In the genomic region with DNA sequence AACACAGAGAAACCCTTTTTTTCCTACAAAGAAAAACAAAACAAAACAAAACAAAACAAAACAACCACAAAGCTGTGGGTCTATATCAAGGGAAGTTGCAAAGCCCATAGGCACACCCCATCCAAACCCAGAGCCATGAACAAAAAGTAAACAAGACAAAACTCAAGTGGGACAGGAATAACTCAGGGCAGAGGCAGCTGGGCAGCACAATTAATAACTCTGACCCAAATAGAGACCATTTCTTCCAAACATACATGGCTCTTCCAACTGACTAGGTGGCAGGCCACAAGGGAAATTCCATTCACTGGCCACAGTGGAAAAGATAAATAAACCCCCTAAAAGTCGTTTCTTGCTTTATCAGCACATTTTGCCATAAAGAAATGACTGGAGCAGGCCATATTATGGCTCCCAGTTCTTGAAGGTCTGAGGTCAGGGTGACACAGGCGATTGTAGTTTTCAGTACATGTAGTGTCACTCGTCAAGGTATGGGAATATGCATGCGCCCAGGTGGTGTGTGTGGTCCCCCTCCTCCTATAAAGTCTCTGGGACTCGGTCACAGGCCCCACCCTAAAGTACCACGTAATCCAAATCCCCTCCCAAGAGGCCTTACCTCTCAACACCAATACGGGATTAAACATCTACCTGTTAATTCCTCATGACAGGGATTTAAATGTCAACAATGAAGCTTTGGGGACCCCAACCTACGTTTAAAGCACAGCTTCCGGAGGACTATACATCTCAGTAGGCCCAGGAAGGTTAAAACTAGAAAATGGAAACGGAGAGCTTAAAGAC, we compare ENCODE assay signal across 17 mouse cellular contexts. TPM values are rescaled to one million over a fixed set of nuclear protein-coding genes. Genes with fewer than 3 reads are reported as not detected.
A peak's percentile ranks its signal among the peaks of the same experiment; 100 is the strongest.
DNase-seq lines count a peak whose midpoint lies in the region; ATAC-seq and TF ChIP-seq lines count a peak whose summit lies in the region.
"Had no signal": no experiment of that assay in that cellular context is flagged by ENCODE, and none has a peak within 500 bp of the region (broad histone marks: within the 10 kb centered on the region; RNA-seq: fewer than 3 reads in every experiment).

No protein-coding gene starts in this region.

- H3K36me3 ChIP-seq in heart, adult 2 months (ENCODE audit: control insufficient read depth, insufficient read depth, low read length): peaks cover 25% of the 10 kb centered on the region
- H3K36me3 ChIP-seq in kidney, postnatal 0 days (ENCODE audit: insufficient read depth, low read length): 0 out of 2 replicates have a peak, but pooled peaks cover 4% of the 10 kb centered on the region
- H3K36me3 ChIP-seq in heart, postnatal 0 days (replicated peaks; ENCODE audit: control insufficient read depth, insufficient read depth, low read length): peaks cover 45% of the 10 kb centered on the region

- H3K27ac ChIP-seq in heart, adult 2 months: peak overlapping the region; percentile 87
- 0 out of 2 replicates have a peak overlapping the region, but pooled peaks have one; percentile 3 for H3K27ac ChIP-seq in kidney, postnatal 0 days
- H3K27ac ChIP-seq in heart, postnatal 0 days (ENCODE audit: low read depth): peak overlapping the region; percentile 87
- H3K27ac ChIP-seq: liver, embryonic 15.5 days; neural tube, embryonic 12.5 days had no signal

- 52% methylated on average over 10 of the region's 10 CpGs for whole genome bisulfite sequencing in heart, adult 2 months
- WGBS in kidney, postnatal 0 days: 75% methylated on average over 10 of the region's 10 CpGs
- WGBS in heart, postnatal 0 days: 53% methylated on average over 10 of the region's 10 CpGs

- no peaks in the 10 kb centered on the region for H3K9me3 ChIP-seq in kidney, postnatal 0 days (replicated peaks; ENCODE audit: low read length)
- no peaks in the 10 kb centered on the region for H3K9me3 ChIP-seq in heart, postnatal 0 days (replicated peaks; ENCODE audit: control insufficient read depth, low read length)
- H3K9me3 ChIP-seq: liver, embryonic 15.5 days; neural tube, embryonic 12.5 days had no signal

- no peak overlapping the region for H3K4me2 ChIP-seq in kidney, postnatal 0 days (ENCODE audit: low read length)
- peak overlapping the region; percentile 14 for H3K4me2 ChIP-seq in heart, postnatal 0 days (ENCODE audit: low read depth, low read length)
- H3K4me2 ChIP-seq: liver, embryonic 15.5 days; neural tube, embryonic 12.5 days had no signal

- peaks cover 3% of the 10 kb centered on the region; the same call in 1 of the 2 replicates for H3K79me2 ChIP-seq in heart, adult 2 months (replicated peaks; ENCODE audit: control insufficient read depth, insufficient read depth, low read length)

- intact Hi-C loops in heart, adult 2 months (cut with DNase I): loop anchor here (2.0 kb wide), 1 partner anchor 30 kb away; no protein-coding TSS in a partner anchor

- no peak overlapping the region for H3K9ac ChIP-seq in heart, adult 2 months (ENCODE audit: low read depth, low read length)
- no peak overlapping the region for H3K9ac ChIP-seq in kidney, postnatal 0 days (ENCODE audit: low read depth, low read length)
- H3K9ac ChIP-seq in heart, postnatal 0 days (replicated peaks; ENCODE audit: low read depth, low read length): no peak overlapping the region
- H3K9ac ChIP-seq: liver, embryonic 15.5 days; neural tube, embryonic 12.5 days had no signal

- no peak overlapping the region for H3K4me3 ChIP-seq in heart, adult 2 months
- no peak overlapping the region for H3K4me3 ChIP-seq in kidney, postnatal 0 days (replicated peaks; ENCODE audit: low read depth, low read length)
- no peak overlapping the region for H3K4me3 ChIP-seq in heart, postnatal 0 days (ENCODE audit: low read depth, low read length)
- H3K4me3 ChIP-seq: liver, embryonic 15.5 days; neural tube, embryonic 12.5 days had no signal

- peaks cover 42% of the 10 kb centered on the region for H3K4me1 ChIP-seq in heart, adult 2 months (ENCODE audit: control insufficient read depth, insufficient read depth, low read length)
- peaks cover 15% of the 10 kb centered on the region; the same call in 1 of the 2 replicates for H3K4me1 ChIP-seq in kidney, postnatal 0 days (replicated peaks; ENCODE audit: insufficient read depth, low read length)
- H3K4me1 ChIP-seq in heart, postnatal 0 days (ENCODE audit: control insufficient read depth, insufficient read depth): peaks cover 67% of the 10 kb centered on the region

- no peaks in the 10 kb centered on the region for H3K27me3 ChIP-seq in heart, adult 2 months (ENCODE audit: control insufficient read depth, insufficient read depth, low read length)
- H3K27me3 ChIP-seq in kidney, postnatal 0 days (ENCODE audit: insufficient read depth, low read length): no peaks in the 10 kb centered on the region
- no peaks in the 10 kb centered on the region for H3K27me3 ChIP-seq in heart, postnatal 0 days (ENCODE audit: control insufficient read depth, insufficient read depth, low read length)
- H3K27me3 ChIP-seq: liver, embryonic 15.5 days; neural tube, embryonic 12.5 days had no signal

- no peak for DNase-seq in heart, adult 2 months
- no peak for DNase-seq in heart, adult 9 months (ENCODE audit: low spot score in 2 of 2)
- DNase-seq in kidney, postnatal 0 days (ENCODE audit: low spot score): no peak
- DNase-seq in kidney, postnatal 36 days: no peak
- peak; percentile 36 for DNase-seq in Muller cell, postnatal 12 days (ENCODE audit: inconsistent ontology term)
- no peak for DNase-seq in heart, postnatal 0 days (ENCODE audit: low spot score)
- no peak for DNase-seq in urinary bladder, postnatal 14 days (ENCODE audit: low spot score)
- DNase-seq: B cell, adult 2 months; cerebellum, adult 11-12 months; kidney, adult 11 months; kidney, postnatal 4 days; thymus, adult 2 months had no signal

- TF ChIP-seq EP300 in heart, adult 2 months (IDR thresholded peaks at IDR 0.05; ENCODE audit: insufficient read depth, low read depth, low read length): no peak
- no peak for TF ChIP-seq EP300 in heart, postnatal 0 days (IDR thresholded peaks at IDR 0.05; ENCODE audit: low read depth)

- no peak for TF ChIP-seq POLR2A in heart, adult 2 months (IDR thresholded peaks at IDR 0.05; ENCODE audit: insufficient read depth, low read depth, low read length)

- TF ChIP-seq CTCF in heart, adult 2 months (IDR thresholded peaks at IDR 0.05): no peak
- TF ChIP-seq CTCF in kidney, postnatal 0 days (IDR thresholded peaks at IDR 0.05; ENCODE audit: low read depth): no peak
- TF ChIP-seq CTCF in heart, postnatal 0 days (IDR thresholded peaks at IDR 0.05; ENCODE audit: low read depth): no peak

- no peak for ATAC-seq in kidney, postnatal 0 days (replicated peaks; ENCODE audit: low FRiP score, low read depth)
- ATAC-seq in heart, postnatal 0 days (ENCODE audit: insufficient read depth, low read depth): no peak
- ATAC-seq in inflammation-experienced regulatory T-cells, adult 6 months: no peak
- ATAC-seq: forebrain, embryonic 14.5 days; midbrain, embryonic 16.5 days had no signal

RNA-seq across cellular contexts. Expression of gene Igf2r, which starts 8.9 kb away (rescaled TPM):
- total RNA-seq in heart, adult 2 months (2021): 100 to 1,000 TPM in 1 of 2 experiments, 10 to 100 TPM in 1; 98.9 to 116 TPM
- polyA plus RNA-seq in heart, adult 2 months (2012; rRNA removed): 34.0 and 53.7 TPM in 2 replicates
- polyA plus RNA-seq in kidney, postnatal 0 days (2015; fragmentation: Nextera tagmentation; extraction: Ambion mirVana): 16.1 and 16.7 TPM in 2 replicates
- 424 and 484 TPM in 2 replicates for total RNA-seq in heart, postnatal 0 days (2014; rRNA removed; ENCODE audit: low replicate concordance)
- polyA plus RNA-seq in heart, postnatal 0 days (2015; fragmentation: Nextera tagmentation; extraction: Ambion mirVana): 52.2 and 59.9 TPM in 2 replicates
- polyA plus RNA-seq in inflammation-experienced regulatory T-cells, adult 6 months (2017; shearing (Covaris generic)): 10 to 100 TPM; 14.8 to 40.1 (median 36.0) TPM

Comparison
In these comparisons a context has a peak if more than half of its experiments do, and no peak if none do; other contexts are left out.
1. H3K27ac ChIP-seq: peak in every context shown above with its lines; median percentile 87 in heart, adult 2 months; 87 in heart, postnatal 0 days; 3 in kidney, postnatal 0 days.